Mouse (Mus musculus) midbrain, embryonic 12.5 days (tissue): ENCODE measurements around the gene Amer2. TPM values are rescaled to one million over a fixed set of nuclear protein-coding genes. Genes with fewer than 3 reads are reported as not detected.

ENCODE experiments used
- ATAC-seq: fragments of 200-750 bp; cut with Nextera tagmentation; 2 replicates; pipeline ENCODE4 v1.8.0; 2017; ENCODE audit warnings: low read depth, moderate TSS enrichment, moderate library complexity; ENCODE audit not compliant: low FRiP score
- H3K27ac ChIP-seq: fragments of 300-500 bp; sonication (generic); replicated peaks from 2 replicates; pipeline ENCODE4 v1.5.1; 2016; ENCODE audit warnings: mild to moderate bottlenecking
- H3K27me3 ChIP-seq: fragments of 300-500 bp; sonication (generic); 2 replicates; pipeline ENCODE4 v1.6.1; 2016; ENCODE audit warnings: mild to moderate bottlenecking
- H3K36me3 ChIP-seq: fragments of 300-500 bp; sonication (generic); 2 replicates; pipeline ENCODE4 v1.6.1; 2016
- H3K4me1 ChIP-seq: fragments of 300-500 bp; sonication (generic); 2 replicates; pipeline ENCODE4 v1.6.1; 2016
- H3K4me2 ChIP-seq: fragments of 300-500 bp; sonication (generic); replicated peaks from 2 replicates; pipeline ENCODE4 v1.6.1; 2016; ENCODE audit warnings: mild to moderate bottlenecking, moderate library complexity
- H3K4me3 ChIP-seq: fragments of 300-500 bp; sonication (generic); 2 replicates; pipeline ENCODE4 v1.5.1; 2016; ENCODE audit warnings: mild to moderate bottlenecking
- H3K9ac ChIP-seq: fragments of 300-500 bp; sonication (generic); replicated peaks from 2 replicates; pipeline ENCODE4 v1.6.1; 2016; ENCODE audit warnings: mild to moderate bottlenecking, moderate library complexity
- H3K9me3 ChIP-seq: fragments of 300-500 bp; sonication (generic); 2 replicates; pipeline ENCODE4 v1.6.1; 2016; ENCODE audit warnings: mild to moderate bottlenecking
- WGBS: fragments of 180-500 bp; shearing (Covaris S2); methylation state at CpG from one replicate; pipeline ENCODE4 v1.1.7; 2016; 5-methylcytosine and 5-hydroxymethylcytosine counted together
- polyA plus RNA-seq: library from polyadenylated mRNA; unstranded; fragments of >200 nt; fragmentation: Nextera tagmentation; extraction: Ambion mirVana; gene quantifications from 2 replicates; pipeline ENCODE4 v1.2.1, GENCODE M21; 2016

Amer2 gene
- polyA plus RNA-seq, 1 experiment from 2014 or later, result 31.0 TPM

- no peaks in the 10 kb centered on the region for H3K9me3 ChIP-seq
- WGBS, result under 1% methylated on average over 53 of the region's 53 CpGs
- peaks cover 38% of the 10 kb centered on the region for H3K27me3 ChIP-seq
- H3K4me2 ChIP-seq, result peak overlapping the region; percentile 68
- H3K4me3 ChIP-seq, result peak overlapping the region; percentile 74
- no peaks in the 10 kb centered on the region for H3K36me3 ChIP-seq
- H3K9ac ChIP-seq, result peak overlapping the region; percentile 92
- H3K4me1 ChIP-seq, result peaks cover 43% of the 10 kb centered on the region
- H3K27ac ChIP-seq, result peak overlapping the region; percentile 88
- peak; percentile 93 for ATAC-seq
Measured at GRCm38 (mm10) chr14:60378057-60378565, 5.1 kb downstream of the Amer2 start.

- Histone ChIP-seq H3K27me3 (peaks cover 38% of the 10 kb centered on the region), H3K27ac (peak overlapping the region; percentile 88), H3K4me2 (peak overlapping the region; percentile 68), H3K9ac (peak overlapping the region; percentile 92), H3K4me1 (peaks cover 49% of the 10 kb centered on the region), H3K4me3 (peak overlapping the region; percentile 74), H3K9me3 (no peaks in the 10 kb centered on the region), H3K36me3 (no peaks in the 10 kb centered on the region)
- under 1% methylated on average over 68 of the region's 77 CpGs for WGBS
- ATAC-seq, result peak; percentile 81
Measured at GRCm38 (mm10) chr14:60378566-60379322, 5.7 kb downstream of the Amer2 start.

GRCm38 (mm10) chr14:60379323-60379957 lies 6.4 kb downstream of the Amer2 start:
- H3K27me3 ChIP-seq, result peaks cover 38% of the 10 kb centered on the region
- WGBS, result 59% methylated on average over 20 of the region's 20 CpGs
- 0 out of 2 replicates have a peak, but pooled peaks cover 4% of the 10 kb centered on the region for H3K36me3 ChIP-seq
- peak overlapping the region; percentile 92 for H3K9ac ChIP-seq
- no peaks in the 10 kb centered on the region for H3K9me3 ChIP-seq
- H3K4me3 ChIP-seq, result peak overlapping the region; percentile 74
- no peak for ATAC-seq
- H3K27ac ChIP-seq, result peak overlapping the region; percentile 88
- H3K4me2 ChIP-seq, result peak overlapping the region; percentile 68
- peaks cover 56% of the 10 kb centered on the region for H3K4me1 ChIP-seq

GRCm38 (mm10) chr14:60379958-60380330 lies 6.9 kb downstream of the Amer2 start:
- Histone ChIP-seq H3K36me3 (0 out of 2 replicates have a peak, but pooled peaks cover 4% of the 10 kb centered on the region), H3K9ac (peak overlapping the region; percentile 92), H3K9me3 (no peaks in the 10 kb centered on the region), H3K4me2 (peak overlapping the region; percentile 68), H3K4me3 (peak overlapping the region; percentile 74), H3K27ac (0 out of 2 replicates have a peak overlapping the region, but pooled peaks have one; percentile 10), H3K27me3 (peaks cover 33% of the 10 kb centered on the region), H3K4me1 (peaks cover 61% of the 10 kb centered on the region)
- 89% methylated on average over 8 of the region's 8 CpGs for WGBS
- no peak for ATAC-seq

- Histone ChIP-seq H3K27me3 (peaks cover 18% of the 10 kb centered on the region), H3K4me2 (peak overlapping the region; percentile 68), H3K9me3 (no peaks in the 10 kb centered on the region), H3K9ac (0 out of 2 replicates have a peak overlapping the region, but pooled peaks have one; percentile 11), H3K4me3 (peak overlapping the region; percentile 74), H3K27ac (no peak overlapping the region), H3K36me3 (0 out of 2 replicates have a peak, but pooled peaks cover 4% of the 10 kb centered on the region), H3K4me1 (peaks cover 75% of the 10 kb centered on the region)
- no peak for ATAC-seq
- WGBS, result 75% methylated on average over 4 of the region's 4 CpGs
Measured at GRCm38 (mm10) chr14:60381671-60382070, 8.6 kb downstream of the Amer2 start.

- Histone ChIP-seq H3K27me3 (peaks cover 12% of the 10 kb centered on the region), H3K27ac (no peak overlapping the region), H3K36me3 (0 out of 2 replicates have a peak, but pooled peaks cover 4% of the 10 kb centered on the region), H3K4me2 (peak overlapping the region; percentile 34), H3K4me3 (no peak overlapping the region), H3K9me3 (no peaks in the 10 kb centered on the region), H3K4me1 (peaks cover 73% of the 10 kb centered on the region), H3K9ac (no peak overlapping the region)
- 81% methylated on average over 7 of the region's 7 CpGs for WGBS
- ATAC-seq, result no peak
Measured at GRCm38 (mm10) chr14:60383816-60384215, 10.8 kb downstream of the Amer2 start.

- Histone ChIP-seq H3K27me3 (peaks cover 11% of the 10 kb centered on the region), H3K4me2 (peak overlapping the region; percentile 34), H3K36me3 (0 out of 2 replicates have a peak, but pooled peaks cover 4% of the 10 kb centered on the region), H3K4me1 (peaks cover 71% of the 10 kb centered on the region), H3K4me3 (no peak overlapping the region), H3K9me3 (no peaks in the 10 kb centered on the region), H3K9ac (no peak overlapping the region), H3K27ac (no peak overlapping the region)
- ATAC-seq, result no peak
- 91% methylated on average over 7 of the region's 7 CpGs for WGBS
Measured at GRCm38 (mm10) chr14:60384269-60384668, 11.2 kb downstream of the Amer2 start.

- no peak overlapping the region for H3K9ac ChIP-seq
- peak overlapping the region; percentile 5; the same call in 1 of the 2 replicates for H3K27ac ChIP-seq
- ATAC-seq, result peak; percentile 49; the same call in 1 of the 2 replicates
- H3K27me3 ChIP-seq, result 0 out of 2 replicates have a peak, but pooled peaks cover 2% of the 10 kb centered on the region
- 28% methylated on average over 6 of the region's 6 CpGs for WGBS
- 0 out of 2 replicates have a peak, but pooled peaks cover 4% of the 10 kb centered on the region for H3K36me3 ChIP-seq
- no peak overlapping the region for H3K4me3 ChIP-seq
- peak overlapping the region; percentile 23 for H3K4me2 ChIP-seq
- H3K4me1 ChIP-seq, result peaks cover 62% of the 10 kb centered on the region
- no peaks in the 10 kb centered on the region for H3K9me3 ChIP-seq
Measured at GRCm38 (mm10) chr14:60385079-60385643, 12.1 kb downstream of the Amer2 start.

GRCm38 (mm10) chr14:60386591-60387501 lies 13.8 kb downstream of the Amer2 start:
- 85% methylated on average over 6 of the region's 6 CpGs for WGBS
- Histone ChIP-seq H3K9ac (no peak overlapping the region), H3K27me3 (no peaks in the 10 kb centered on the region), H3K36me3 (0 out of 2 replicates have a peak, but pooled peaks cover 4% of the 10 kb centered on the region), H3K4me3 (no peak overlapping the region), H3K4me1 (peaks cover 51% of the 10 kb centered on the region), H3K27ac (no peak overlapping the region), H3K4me2 (no peak overlapping the region), H3K9me3 (no peaks in the 10 kb centered on the region)
- no peak for ATAC-seq

- WGBS, result 79% methylated on average over 2 of the region's 2 CpGs
Measured at GRCm38 (mm10) chr14:60388332-60388731, 15.3 kb downstream of the Amer2 start.

GRCm38 (mm10) chr14:60392202-60392601 lies 19.1 kb downstream of the Amer2 start:
- H3K27ac ChIP-seq, result no peak overlapping the region
- peaks cover 8% of the 10 kb centered on the region for H3K4me1 ChIP-seq
- no peaks in the 10 kb centered on the region for H3K36me3 ChIP-seq
- 66% methylated on average over 2 of the region's 2 CpGs for WGBS
- no peak overlapping the region for H3K4me2 ChIP-seq
- no peaks in the 10 kb centered on the region; the same call in 1 of the 2 replicates for H3K27me3 ChIP-seq
- no peak for ATAC-seq
- no peaks in the 10 kb centered on the region for H3K9me3 ChIP-seq
- H3K4me3 ChIP-seq, result no peak overlapping the region
- H3K9ac ChIP-seq, result no peak overlapping the region

More at GRCm38 (mm10) chr14:60388332-60388731, 15.3 kb downstream of the Amer2 start:
- no peaks in the 10 kb centered on the region for H3K27me3 ChIP-seq
- ATAC-seq, result no peak
- H3K9me3 ChIP-seq, result no peaks in the 10 kb centered on the region
- H3K4me1 ChIP-seq, result peaks cover 44% of the 10 kb centered on the region
- no peak overlapping the region for H3K27ac ChIP-seq
- no peak overlapping the region for H3K9ac ChIP-seq
- H3K4me2 ChIP-seq, result no peak overlapping the region
- H3K4me3 ChIP-seq, result no peak overlapping the region
- H3K36me3 ChIP-seq, result 0 out of 2 replicates have a peak, but pooled peaks cover 4% of the 10 kb centered on the region
